Mouse (Mus musculus) lung, postnatal 0 days (tissue): ENCODE data around the gene Rasgrf1. TPM values are rescaled to one million over a fixed set of nuclear protein-coding genes. Genes with fewer than 3 reads are reported as not detected.
A peak's percentile ranks its signal among the peaks of the same experiment; 100 is the strongest.

ENCODE experiments used
- ATAC-seq: fragments of 200-750 bp; cut with Nextera tagmentation; 2 replicates; pipeline ENCODE4 v1.8.0; 2017; ENCODE audit warnings: moderate library complexity
- DNase-seq: peaks from one replicate; pipeline ENCODE4 v3.0.0-alpha.2; 2016; ENCODE audit warnings: low spot score
- H3K27ac ChIP-seq: fragments of 300-500 bp; sonication (generic); 2 replicates; pipeline ENCODE4 v1.5.1; 2014; ENCODE audit warnings: antibody characterized with exemption, mild to moderate bottlenecking, low read length, mixed read lengths
- H3K27me3 ChIP-seq: fragments of 300-500 bp; sonication (generic); replicated peaks from 2 replicates; pipeline ENCODE4 v1.6.1; 2014; ENCODE audit warnings: low read length, mixed read lengths; ENCODE audit not compliant: insufficient read depth
- H3K36me3 ChIP-seq: fragments of 300-500 bp; sonication (generic); 2 replicates; pipeline ENCODE4 v1.6.1; 2014; ENCODE audit warnings: low read length, mixed read lengths; ENCODE audit not compliant: insufficient read depth
- H3K4me1 ChIP-seq: fragments of 300-500 bp; sonication (generic); 2 replicates; pipeline ENCODE4 v1.6.1; 2014; ENCODE audit warnings: antibody characterized with exemption, low read depth, low read length, mixed read lengths; ENCODE audit not compliant: insufficient read depth
- H3K4me2 ChIP-seq: fragments of 300-500 bp; sonication (generic); replicated peaks from 2 replicates; pipeline ENCODE4 v1.6.1; 2014; ENCODE audit warnings: low read depth, mild to moderate bottlenecking, low read length, moderate library complexity, mixed read lengths
- H3K4me3 ChIP-seq: fragments of 300-500 bp; sonication (generic); 2 replicates; pipeline ENCODE4 v1.5.1; 2014; ENCODE audit warnings: low read depth, low read length
- H3K9ac ChIP-seq: fragments of 300-500 bp; sonication (generic); replicated peaks from 2 replicates; pipeline ENCODE4 v1.6.1; 2014; ENCODE audit warnings: low read depth, mild to moderate bottlenecking
- H3K9me3 ChIP-seq: fragments of 300-500 bp; sonication (generic); 2 replicates; pipeline ENCODE4 v1.6.1; 2016; ENCODE audit warnings: low read length, mixed read lengths
- CTCF ChIP-seq: IDR thresholded peaks from 2 replicates; pipeline ENCODE4 v1.5.1; 2016; ENCODE audit warnings: antibody characterized with exemption, mild to moderate bottlenecking
- EP300 ChIP-seq: IDR thresholded peaks from 2 replicates; pipeline ENCODE4 v1.6.1; 2016; ENCODE audit warnings: antibody characterized with exemption, mild to moderate bottlenecking, control low read depth
- WGBS: fragments of 180-500 bp; shearing (Covaris S2); extraction: QIAGEN DNeasy Blood & Tissue Kit; methylation state at CpG from one replicate; pipeline ENCODE4 v1.1.7; 2014; 5-methylcytosine and 5-hydroxymethylcytosine counted together
- polyA plus RNA-seq: library from polyadenylated mRNA; unstranded; fragments of >200 nt; fragmentation: Nextera tagmentation; extraction: Ambion mirVana; gene quantifications from 2 replicates; pipeline ENCODE4 v1.2.1, GENCODE M21; 2015

Rasgrf1 gene
- polyA plus RNA-seq, 1 experiment from 2014 or later: 0.88 TPM

DNA sequence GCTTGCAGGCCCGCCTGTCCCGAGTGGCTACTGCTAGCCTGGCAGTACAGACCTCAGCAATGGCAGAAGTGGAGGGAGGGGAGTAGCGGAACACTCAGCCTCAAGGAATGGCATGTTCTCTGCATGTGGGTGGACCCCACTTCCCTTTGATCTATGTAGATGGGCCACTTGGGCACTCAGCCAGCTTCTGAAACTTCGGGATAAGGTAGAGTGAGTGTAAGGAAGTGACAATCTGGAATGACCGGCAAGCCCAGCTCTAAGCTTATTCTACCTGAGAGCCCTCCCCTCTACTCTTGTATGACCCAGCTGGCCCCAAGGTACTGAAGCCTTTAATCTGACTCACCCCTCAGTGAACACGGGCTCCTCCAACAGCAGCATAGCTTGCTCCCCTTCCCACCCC, 98.4 kb downstream of the Rasgrf1 start:
- DNase-seq (peak; percentile 93), ATAC-seq (peak; percentile 91)
- Histone ChIP-seq H3K27me3 (no peaks in the 10 kb centered on the region), H3K4me1 (peaks cover 8% of the 10 kb centered on the region; the same call in 1 of the 2 replicates), H3K36me3 (no peaks in the 10 kb centered on the region), H3K4me2 (no peak overlapping the region), H3K9ac (no peak overlapping the region), H3K4me3 (no peak overlapping the region), H3K9me3 (no peaks in the 10 kb centered on the region), H3K27ac (peak overlapping the region; percentile 92)
- 47% methylated on average over 6 of the region's 6 CpGs for WGBS
- TF ChIP-seq CTCF: no peak
- TF ChIP-seq EP300: peak; percentile 100

DNA sequence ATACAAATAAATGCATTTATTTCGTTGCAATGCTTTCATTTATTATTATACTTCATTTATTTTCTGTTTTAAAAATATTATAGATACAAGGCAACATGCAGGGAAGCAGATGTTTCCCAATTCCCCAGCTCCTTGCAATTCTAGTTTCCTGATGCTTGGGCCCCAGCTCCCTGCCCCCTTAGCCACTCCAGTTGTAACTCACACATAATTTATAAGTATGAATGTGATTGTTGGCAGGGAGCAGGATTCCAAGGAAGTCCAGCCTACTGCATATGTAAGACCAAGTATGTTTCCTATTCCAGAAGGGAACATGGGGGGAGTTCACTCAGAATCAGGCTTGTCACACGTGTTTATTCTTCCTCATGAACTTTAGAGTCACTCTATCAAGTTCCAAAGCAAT, 102.1 kb downstream of the Rasgrf1 start:
- ATAC-seq: no peak
- whole genome bisulfite sequencing: 41% methylated on average over 2 of the region's 2 CpGs
- peak; percentile 78 for DNase-seq

DNA sequence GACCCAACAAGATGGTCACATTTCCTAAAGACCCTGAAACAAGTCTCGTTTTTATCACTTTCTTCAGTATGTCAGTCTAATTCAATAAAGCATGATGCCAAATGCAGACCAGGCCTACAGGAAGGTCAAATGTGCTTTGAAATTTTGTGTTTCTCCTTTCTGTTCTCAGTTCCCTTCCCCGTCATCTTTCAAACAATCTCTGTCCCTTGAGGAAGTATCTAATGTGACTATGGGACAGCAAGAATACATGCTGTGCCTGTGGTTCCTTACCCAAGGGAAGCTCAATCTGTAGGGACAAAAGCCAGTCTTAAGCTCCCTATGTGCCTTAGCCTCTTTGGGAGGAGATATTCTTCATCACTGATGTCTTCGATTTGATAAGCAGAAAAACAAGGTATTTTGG, 104.9 kb downstream of the Rasgrf1 start:
- 84% methylated on average over 3 of the region's 3 CpGs for WGBS
- DNase-seq: no peak
- H3K36me3 ChIP-seq: no peaks in the 10 kb centered on the region
- H3K4me2 ChIP-seq: no peak overlapping the region
- TF ChIP-seq CTCF (no peak), EP300 (no peak)
- no peaks in the 10 kb centered on the region for H3K4me1 ChIP-seq
- no peak overlapping the region for H3K4me3 ChIP-seq
- no peaks in the 10 kb centered on the region for H3K27me3 ChIP-seq
- no peaks in the 10 kb centered on the region for H3K9me3 ChIP-seq
- no peak overlapping the region for H3K27ac ChIP-seq
- H3K9ac ChIP-seq: no peak overlapping the region
- ATAC-seq: no peak

More for the DNA sequence above, 102.1 kb downstream of the Rasgrf1 start:
- Histone ChIP-seq H3K4me3 (no peak overlapping the region), H3K27ac (no peak overlapping the region; the same call in 1 of the 2 replicates), H3K4me2 (no peak overlapping the region), H3K9ac (no peak overlapping the region), H3K4me1 (peaks cover 8% of the 10 kb centered on the region; the same call in 1 of the 2 replicates), H3K36me3 (no peaks in the 10 kb centered on the region), H3K9me3 (no peaks in the 10 kb centered on the region), H3K27me3 (no peaks in the 10 kb centered on the region)
- TF ChIP-seq CTCF (no peak), EP300 (no peak)

DNA sequence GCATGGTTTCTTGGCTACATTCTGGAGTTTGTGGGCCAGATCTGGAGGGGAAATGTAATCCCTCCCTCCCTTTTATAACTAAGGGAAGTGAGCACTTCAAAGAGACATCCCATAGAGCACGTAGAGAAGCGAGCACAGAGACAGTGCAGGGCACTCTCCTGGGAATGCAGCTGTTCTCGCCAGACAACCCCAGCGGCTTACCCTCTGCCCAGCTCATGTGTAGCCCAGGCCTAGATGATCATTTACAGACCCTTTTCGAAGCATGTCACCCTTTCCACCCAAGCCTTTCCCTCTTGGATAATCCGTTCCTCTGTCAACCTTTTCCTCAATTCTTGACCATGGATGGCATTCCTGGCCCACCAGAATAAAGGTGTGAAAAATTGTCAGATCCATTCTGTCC, 106.5 kb downstream of the Rasgrf1 start:
- Histone ChIP-seq H3K36me3 (no peaks in the 10 kb centered on the region), H3K9me3 (no peaks in the 10 kb centered on the region), H3K4me3 (no peak overlapping the region), H3K9ac (no peak overlapping the region), H3K27ac (no peak overlapping the region), H3K4me2 (no peak overlapping the region), H3K4me1 (no peaks in the 10 kb centered on the region), H3K27me3 (no peaks in the 10 kb centered on the region)
- no peak for ATAC-seq
- no peak for DNase-seq
- TF ChIP-seq EP300: no peak
- no peak for TF ChIP-seq CTCF
- 83% methylated on average over 6 of the region's 6 CpGs for WGBS

DNA sequence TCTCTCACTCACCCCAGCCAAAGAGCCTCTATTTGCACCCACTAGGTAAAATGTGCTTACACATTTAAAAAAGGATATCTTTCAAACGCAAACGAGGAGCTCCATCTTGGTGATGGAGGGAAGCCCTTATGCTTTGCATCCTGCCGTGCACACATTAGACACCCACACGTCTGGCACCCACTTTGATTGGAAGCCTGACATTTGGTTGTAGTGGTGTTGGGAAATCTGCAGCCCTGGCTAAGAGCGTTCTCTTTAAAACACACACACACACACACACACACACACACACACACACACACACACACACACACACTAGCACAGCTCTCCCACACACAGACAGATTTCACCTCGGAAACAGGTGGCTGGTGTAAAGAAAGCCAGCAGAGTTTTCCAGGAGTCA, 111.2 kb downstream of the Rasgrf1 start:
- Histone ChIP-seq H3K9me3 (no peaks in the 10 kb centered on the region), H3K27ac (no peak overlapping the region), H3K4me3 (no peak overlapping the region), H3K27me3 (no peaks in the 10 kb centered on the region), H3K36me3 (no peaks in the 10 kb centered on the region), H3K9ac (no peak overlapping the region), H3K4me1 (no peaks in the 10 kb centered on the region), H3K4me2 (no peak overlapping the region)
- DNase-seq: no peak
- WGBS: 63% methylated on average over 6 of the region's 6 CpGs
- ATAC-seq: no peak
- TF ChIP-seq EP300: no peak
- TF ChIP-seq CTCF: no peak

DNA sequence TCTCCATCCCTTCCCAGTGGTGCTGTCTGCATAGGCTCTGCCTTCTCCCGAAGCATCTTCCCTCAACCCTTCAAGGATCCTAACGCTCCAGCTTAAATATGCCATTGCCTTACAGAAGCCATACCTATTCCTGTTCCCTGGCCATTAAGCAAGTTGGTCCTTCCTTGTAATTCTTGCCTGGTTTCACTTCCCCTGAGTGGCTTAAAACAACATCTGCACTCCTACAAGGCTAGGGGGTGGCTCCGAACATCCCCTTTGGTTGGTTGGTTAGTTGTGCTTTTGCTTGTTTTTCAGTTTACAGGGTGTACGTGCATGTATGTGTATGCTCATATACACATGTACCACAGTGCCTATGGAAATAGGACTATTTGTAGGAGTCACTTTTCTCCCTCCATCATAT, 111.7 kb downstream of the Rasgrf1 start:
- no peak for DNase-seq

DNA sequence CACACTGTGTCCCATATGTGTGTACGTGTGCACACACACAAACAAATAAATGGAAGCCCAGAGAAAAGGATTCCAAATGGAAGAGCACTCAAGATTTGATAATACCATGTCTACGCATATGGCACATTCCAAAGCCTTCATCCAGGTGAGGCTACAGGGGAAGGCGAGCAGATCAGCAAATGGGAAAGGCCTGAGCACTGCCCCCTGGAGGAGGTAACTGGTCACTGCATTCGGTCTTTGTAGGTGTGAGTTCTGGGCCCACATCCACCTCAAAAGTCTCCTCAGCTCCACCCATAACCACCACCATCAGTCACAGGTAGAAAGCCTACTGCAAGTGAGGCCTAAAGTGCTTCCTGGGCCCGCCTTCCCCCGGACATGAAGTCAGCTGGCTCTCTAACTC, 118.0 kb downstream of the Rasgrf1 start:
- Histone ChIP-seq H3K4me3 (no peak overlapping the region), H3K27ac (no peak overlapping the region), H3K4me2 (no peak overlapping the region), H3K4me1 (no peaks in the 10 kb centered on the region), H3K9me3 (no peaks in the 10 kb centered on the region), H3K36me3 (no peaks in the 10 kb centered on the region), H3K9ac (no peak overlapping the region), H3K27me3 (no peaks in the 10 kb centered on the region)
- TF ChIP-seq EP300: no peak
- TF ChIP-seq CTCF: peak; percentile 29; the same call in 1 of the 2 replicates
- ATAC-seq (no peak), DNase-seq (no peak)
- 93% methylated on average over 6 of the region's 6 CpGs for WGBS

More for the DNA sequence above, 111.7 kb downstream of the Rasgrf1 start:
- Histone ChIP-seq H3K9ac (no peak overlapping the region), H3K4me1 (no peaks in the 10 kb centered on the region), H3K9me3 (no peaks in the 10 kb centered on the region), H3K4me3 (no peak overlapping the region), H3K4me2 (no peak overlapping the region), H3K36me3 (no peaks in the 10 kb centered on the region), H3K27me3 (no peaks in the 10 kb centered on the region), H3K27ac (no peak overlapping the region)
- TF ChIP-seq CTCF: no peak
- TF ChIP-seq EP300: no peak
- ATAC-seq: no peak
- 81% methylated on average over 4 of the region's 4 CpGs for WGBS
